Mouse (Mus musculus) bone marrow macrophage, adult 2 months (primary cell): ENCODE results near the gene Mcm3ap. TPM values are rescaled to one million over a fixed set of nuclear protein-coding genes. Genes with fewer than 3 reads are reported as not detected.
A peak's percentile ranks its signal among the peaks of the same experiment; 100 is the strongest.

ENCODE experiments used
- H3K27ac ChIP-seq: 2 replicates; pipeline ENCODE4 v1.5.1; 2012; ENCODE audit warnings: low read depth, low read length; ENCODE audit not compliant: insufficient read depth
- H3K4me1 ChIP-seq: 2 replicates; pipeline ENCODE4 v1.6.1; 2012; ENCODE audit warnings: low read length; ENCODE audit not compliant: control insufficient read depth, insufficient read depth
- H3K4me3 ChIP-seq: 2 replicates; pipeline ENCODE4 v1.5.1; 2012; ENCODE audit warnings: mild to moderate bottlenecking, low read length, moderate library complexity; ENCODE audit not compliant: insufficient read depth
- CTCF ChIP-seq: IDR thresholded peaks from 2 replicates; pipeline ENCODE4 v1.5.1; 2012; ENCODE audit warnings: low read depth, mild to moderate bottlenecking, low read length, moderate library complexity
- POLR2A ChIP-seq: IDR thresholded peaks from 2 replicates; pipeline ENCODE4 v1.6.1; 2012; ENCODE audit warnings: mild to moderate bottlenecking, low read depth, low read length, borderline replicate concordance
- polyA plus RNA-seq: library from polyadenylated mRNA; stranded (reverse); fragments of >200 nt; gene quantifications from 2 replicates; pipeline ENCODE4 v1.2.4, GENCODE M21; 2012; ENCODE audit not compliant: missing spikeins, insufficient read depth, insufficient read length

Mcm3ap gene
- polyA plus RNA-seq, 1 experiment: 37.8 TPM

GRCm38 (mm10) chr10:76537619-76538018 is 68.9 kb downstream of the Mcm3ap start:
- TF ChIP-seq CTCF: no peak
- TF ChIP-seq POLR2A: no peak
- no peak overlapping the region for H3K4me3 ChIP-seq

DNA sequence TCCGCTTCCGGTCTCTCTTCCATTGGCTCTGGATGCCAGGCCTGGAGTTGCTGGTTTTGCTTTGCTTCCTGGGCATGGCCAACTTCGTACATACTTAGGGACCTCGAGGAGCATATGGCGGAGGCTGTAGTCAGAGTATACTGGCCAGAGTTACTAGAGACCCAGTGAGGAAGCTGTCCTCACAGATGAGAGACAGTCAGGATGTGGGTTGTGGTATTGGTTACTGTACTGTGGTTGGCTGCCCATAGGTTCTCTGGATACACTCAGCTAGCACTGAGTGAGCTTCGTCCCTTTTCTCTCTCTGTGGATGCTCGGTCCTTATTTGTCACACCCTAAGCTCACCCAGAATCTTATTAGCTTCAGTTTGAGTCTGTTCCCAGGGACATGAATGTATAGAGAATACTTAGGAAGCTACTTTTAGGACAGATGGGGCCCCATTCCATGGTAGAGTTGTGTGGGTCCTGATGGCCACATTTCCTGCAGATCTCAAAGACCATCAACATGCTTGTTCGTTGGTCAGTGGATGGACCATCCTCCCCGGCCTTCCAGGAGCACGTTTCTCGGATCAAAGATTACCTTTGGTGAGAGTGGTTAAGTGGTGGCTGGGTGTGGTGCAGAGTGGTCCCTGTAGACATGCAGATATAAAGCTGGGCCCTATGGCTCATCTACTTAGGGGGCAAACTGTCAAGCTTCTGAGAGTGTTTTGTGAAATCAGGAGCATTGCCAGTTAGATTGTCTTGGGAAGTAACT is 72.8 kb downstream of the Mcm3ap start:
- Histone ChIP-seq H3K4me1 (peaks cover 11% of the 10 kb centered on the region), H3K4me3 (no peak overlapping the region), H3K27ac (no peak overlapping the region)
- TF ChIP-seq CTCF: no peak
- no peak for TF ChIP-seq POLR2A

More at GRCm38 (mm10) chr10:76537619-76538018, 68.9 kb downstream of the Mcm3ap start:
- Histone ChIP-seq H3K27ac (no peak overlapping the region), H3K4me1 (peaks cover 12% of the 10 kb centered on the region)

DNA sequence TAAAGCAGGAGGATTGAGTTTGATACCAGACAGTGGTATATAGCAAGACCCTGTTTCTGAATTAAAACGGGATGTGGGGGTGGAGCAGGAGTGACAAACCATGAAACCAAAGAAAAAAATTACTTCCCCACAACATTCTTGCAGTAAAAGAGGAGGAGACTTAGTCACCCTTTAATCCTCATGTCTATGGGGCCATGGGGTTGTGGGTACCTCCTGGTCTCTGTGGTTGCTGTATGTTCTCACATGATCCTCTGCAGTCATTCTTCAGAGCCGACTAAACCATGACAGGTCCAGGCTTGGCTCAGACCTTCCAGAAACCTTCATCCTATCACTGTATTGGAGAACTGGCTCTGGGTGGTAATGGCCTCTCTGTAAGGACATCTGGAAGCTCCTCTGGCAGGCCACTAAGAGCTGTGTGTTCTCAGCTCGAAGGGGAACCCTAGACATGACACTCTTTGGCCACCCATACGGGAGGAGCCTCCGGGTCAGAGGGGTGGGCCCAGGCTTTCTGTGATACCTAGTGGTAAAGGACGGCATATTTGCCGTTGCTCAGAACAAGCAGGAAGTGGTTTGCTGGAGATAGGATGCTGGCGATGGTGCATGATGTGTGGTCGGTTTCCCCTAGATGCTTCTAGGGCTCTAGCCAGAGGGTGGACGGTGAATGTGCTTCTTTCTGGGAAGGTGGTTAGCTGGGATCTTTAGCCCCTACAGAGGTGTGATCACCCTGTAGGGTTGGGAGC is 74.1 kb downstream of the Mcm3ap start:
- Histone ChIP-seq H3K27ac (peak overlapping the region; percentile 32), H3K4me1 (peaks cover 11% of the 10 kb centered on the region), H3K4me3 (no peak overlapping the region)
- TF ChIP-seq POLR2A: no peak
- no peak for TF ChIP-seq CTCF

- TF ChIP-seq CTCF (no peak), POLR2A (no peak)
- H3K27ac ChIP-seq: no peak overlapping the region
- peaks cover 11% of the 10 kb centered on the region for H3K4me1 ChIP-seq
- no peak overlapping the region for H3K4me3 ChIP-seq
These were observed 77.8 kb downstream of the Mcm3ap start for GRCm38 (mm10) chr10:76546566-76546965.

GRCm38 (mm10) chr10:76548218-76548617 is 79.5 kb downstream of the Mcm3ap start:
- no peak overlapping the region for H3K4me3 ChIP-seq
- no peak for TF ChIP-seq CTCF
- TF ChIP-seq POLR2A: no peak
- no peaks in the 10 kb centered on the region; the same call in 1 of the 2 replicates for H3K4me1 ChIP-seq
- H3K27ac ChIP-seq: no peak overlapping the region

DNA sequence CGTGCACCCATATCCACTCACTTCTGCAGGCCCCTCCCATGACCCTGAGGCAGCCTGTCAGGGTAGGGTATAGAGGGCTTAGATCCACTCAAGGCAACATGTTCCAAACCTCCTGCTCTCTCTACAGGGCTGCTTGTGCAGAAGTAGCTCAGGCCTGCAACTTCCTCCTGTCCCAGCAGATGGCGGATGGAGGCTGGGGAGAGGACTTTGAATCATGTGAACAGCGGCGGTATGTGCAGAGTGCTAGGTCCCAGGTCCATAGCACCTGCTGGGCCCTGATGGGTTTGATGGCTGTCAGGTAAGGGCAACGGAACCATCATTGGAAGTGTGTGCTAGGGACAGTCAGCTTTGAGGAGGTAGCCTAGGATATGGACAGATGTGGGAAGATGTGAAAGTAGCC is 81.7 kb downstream of the Mcm3ap start:
- Histone ChIP-seq H3K27ac (no peak overlapping the region), H3K4me1 (no peaks in the 10 kb centered on the region), H3K4me3 (no peak overlapping the region)
- no peak for TF ChIP-seq CTCF
- TF ChIP-seq POLR2A: no peak

- no peak overlapping the region for H3K27ac ChIP-seq
- no peak for TF ChIP-seq POLR2A
- TF ChIP-seq CTCF: no peak
- no peak overlapping the region for H3K4me3 ChIP-seq
- H3K4me1 ChIP-seq: no peaks in the 10 kb centered on the region
These were observed 82.8 kb downstream of the Mcm3ap start for GRCm38 (mm10) chr10:76551556-76551955.

- Histone ChIP-seq H3K4me1 (no peaks in the 10 kb centered on the region), H3K4me3 (no peak overlapping the region), H3K27ac (no peak overlapping the region)
- no peak for TF ChIP-seq CTCF
- TF ChIP-seq POLR2A: no peak
These were observed 85.3 kb downstream of the Mcm3ap start for GRCm38 (mm10) chr10:76554061-76554460.

- H3K27ac ChIP-seq: no peak within 1 kb of the TSS
- no peak within 1 kb of the TSS for H3K4me3 ChIP-seq
- no peaks in the 10 kb centered on the region for H3K4me1 ChIP-seq
- no peak for TF ChIP-seq CTCF
These were observed 93.2 kb downstream of the Mcm3ap start, which contains the start of gene Spatc1l for GRCm38 (mm10) chr10:76561972-76562371. Spatc1l (plus strand) TSS chr10:76562272.

Other genes with a start within 250 kb of the Mcm3ap start
- gene Prmt2, start 231.1 kb upstream of the Mcm3ap start, polyA plus RNA-seq: 20.0 and 23.3 TPM in 2 replicates
- not detected in 2 replicates for gene S100b, start 215.1 kb upstream of the Mcm3ap start, polyA plus RNA-seq
- 10.8 and 12.1 TPM in 2 replicates for gene Dip2a, start 123.6 kb upstream of the Mcm3ap start, polyA plus RNA-seq
- 8.3 and 9.2 TPM in 2 replicates for gene AC141477.1, start 28.5 kb upstream of the Mcm3ap start, polyA plus RNA-seq
- gene Pcnt, start 26.1 kb upstream of the Mcm3ap start, polyA plus RNA-seq: 24.8 and 27.3 TPM in 2 replicates
- gene 2610028H24Rik, start 19.8 kb upstream of the Mcm3ap start, polyA plus RNA-seq: not detected in 2 replicates
- gene Ybey, start 187 bp downstream of the Mcm3ap start, polyA plus RNA-seq: 2.0 and 2.7 TPM in 2 replicates
- 10.9 and 11.0 TPM in 2 replicates for gene Lss, start 62.7 kb downstream of the Mcm3ap start, polyA plus RNA-seq
- not detected in 2 replicates for gene Spatc1l, start 93.3 kb downstream of the Mcm3ap start, polyA plus RNA-seq
- gene Ftcd, start 106.7 kb downstream of the Mcm3ap start, polyA plus RNA-seq: not detected in 2 replicates
- 2.2 and 3.1 TPM in 2 replicates for gene Col6a2, start 154.7 kb downstream of the Mcm3ap start, polyA plus RNA-seq